Mouse (Mus musculus) cerebellum, postnatal 25 days (tissue): ENCODE results near the gene Ppdpf.
A peak's percentile ranks its signal among the peaks of the same experiment; 100 is the strongest.

Experiments used
- DNase-seq, 2 experiments: peaks; one replicate each; pipeline ENCODE4 v3.0.0; 2021; ENCODE audit warnings: mixed read lengths in 2 of 2

Gene Ppdpf

GRCm38 (mm10) chr2:181219538-181220216 lies 32.6 kb downstream of the Ppdpf start, which contains the start of gene Fndc11:
Gene Fndc11, plus strand, starts transcription at chr2:181220013.
- peak; percentile 70 to 73 for DNase-seq

DNA sequence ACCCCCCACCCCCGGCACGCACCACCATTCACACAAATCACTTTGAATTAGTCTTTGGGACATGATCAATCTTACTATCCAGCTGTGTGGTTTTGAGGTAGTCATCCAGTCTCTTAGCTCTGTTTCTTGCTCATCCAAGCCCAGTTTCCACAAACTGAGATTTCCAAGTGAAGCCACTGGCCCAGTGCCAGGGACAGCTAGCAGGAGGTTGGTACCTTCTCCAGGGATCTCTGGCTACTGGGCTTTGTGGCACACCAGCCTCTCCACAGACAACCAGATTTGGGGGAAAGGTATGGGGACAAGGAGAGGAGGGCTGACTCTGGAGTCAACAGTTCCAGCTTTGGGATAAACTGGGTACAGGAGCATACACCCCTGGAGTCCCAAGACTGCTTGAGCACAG lies 33.3 kb downstream of the Ppdpf start:
- DNase-seq: peak; percentile 45 to 64

DNA sequence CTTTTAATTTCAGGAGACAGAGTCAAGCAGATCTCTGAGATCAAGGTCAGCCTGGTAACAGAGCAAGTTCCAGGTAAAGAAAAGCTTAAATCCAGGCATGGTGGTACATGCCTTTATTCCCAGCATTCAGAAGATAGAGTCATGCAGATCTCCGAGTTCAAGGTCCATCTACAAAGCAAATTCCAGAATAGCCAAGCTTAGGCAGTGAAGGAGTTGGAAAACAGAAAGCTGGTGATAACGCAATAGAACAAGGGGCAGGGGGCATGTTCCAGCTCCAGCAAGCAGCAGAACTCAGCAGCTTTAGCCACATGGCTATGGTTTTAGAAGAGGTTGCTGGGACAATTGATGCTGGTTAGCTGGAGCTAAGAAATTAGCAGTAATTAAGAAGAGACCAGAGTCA lies 37.9 kb downstream of the Ppdpf start:
- DNase-seq: no peak

- DNase-seq: no peak
Measured at GRCm38 (mm10) chr2:181227122-181227521, 40.1 kb downstream of the Ppdpf start.

- DNase-seq: no peak
Measured at GRCm38 (mm10) chr2:181228335-181228734, 41.3 kb downstream of the Ppdpf start.

DNA sequence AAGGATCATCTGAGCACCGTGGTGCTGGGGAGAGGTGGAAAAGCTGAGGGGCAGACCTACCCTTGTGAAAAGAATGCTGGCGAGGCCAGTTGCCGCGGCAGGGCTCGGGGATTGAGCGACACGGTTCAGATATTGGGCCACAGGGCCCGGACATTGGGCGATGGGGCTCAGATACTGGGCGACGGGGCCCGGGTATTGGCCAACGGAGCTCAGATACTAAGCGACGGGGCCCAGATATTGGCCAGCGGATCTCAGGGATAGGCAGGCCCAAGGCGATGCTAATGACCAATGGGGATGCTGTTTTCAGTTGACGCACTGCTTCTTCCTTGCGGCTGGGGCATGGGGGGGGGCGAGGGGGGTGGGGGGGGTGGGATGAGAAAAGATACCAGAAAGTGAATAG lies 44.1 kb downstream of the Ppdpf start:
- peak; percentile 65 to 69 for DNase-seq

- no peak for DNase-seq
Measured at GRCm38 (mm10) chr2:181233443-181233842, 46.4 kb downstream of the Ppdpf start.

DNA sequence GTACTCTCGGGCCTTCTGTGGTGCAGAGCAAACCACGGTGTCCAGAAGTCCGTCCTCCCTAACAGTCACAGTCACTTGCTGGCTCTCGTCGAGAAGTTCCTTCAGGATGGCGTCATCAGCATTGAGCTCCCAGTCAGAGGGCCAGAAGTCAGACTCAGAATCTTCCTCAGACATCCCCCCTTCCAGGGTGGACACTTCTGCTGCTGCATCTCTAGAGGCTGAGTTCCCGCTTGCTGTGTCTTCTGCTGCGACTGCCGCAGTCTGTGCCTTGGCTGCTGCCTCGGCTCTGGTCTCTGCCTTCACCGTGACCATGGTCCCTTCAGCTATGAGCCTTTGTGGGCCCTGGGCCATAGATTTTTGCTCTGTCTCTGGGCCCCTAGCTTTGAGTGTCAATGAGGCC lies 47.6 kb downstream of the Ppdpf start:
- DNase-seq: no peak

GRCm38 (mm10) chr2:181235681-181236566 lies 48.9 kb downstream of the Ppdpf start:
- DNase-seq: no peak

DNA sequence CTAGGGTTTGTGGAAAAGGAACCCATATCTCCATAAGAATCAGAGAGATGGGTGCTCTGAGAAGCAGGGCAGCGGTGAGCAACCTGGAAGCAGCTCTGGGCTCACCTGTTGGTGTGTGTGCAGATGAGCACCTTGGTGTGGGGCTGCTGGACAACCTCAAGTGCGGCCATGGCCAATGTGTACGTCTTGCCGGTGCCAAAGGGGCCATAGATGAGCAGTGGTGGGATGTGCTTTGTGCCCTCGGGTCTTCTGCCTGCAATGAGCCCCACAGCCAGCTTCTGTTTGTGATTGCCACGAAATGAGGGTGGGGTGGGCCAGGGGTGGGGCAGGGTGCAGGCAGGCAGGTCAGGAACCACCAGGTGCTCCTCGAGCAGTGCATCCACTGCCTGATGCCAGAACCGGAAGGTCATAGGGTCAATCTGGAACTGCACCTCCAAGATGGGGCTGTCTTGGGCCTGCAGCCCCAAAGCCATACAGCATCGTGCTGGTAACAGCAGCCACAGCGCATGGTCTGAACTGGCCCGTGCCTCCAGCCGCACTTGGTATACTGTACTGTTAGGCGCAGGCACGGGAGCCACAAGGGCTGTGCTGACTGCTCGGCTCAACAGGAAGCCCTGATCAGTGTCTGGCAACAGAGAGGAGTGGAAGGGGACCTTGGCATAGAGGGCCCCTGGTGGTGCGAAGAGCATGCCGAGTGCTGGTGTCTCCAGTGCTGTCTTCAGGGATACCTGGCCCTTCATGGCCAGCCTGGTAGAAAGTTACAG lies 50.4 kb downstream of the Ppdpf start:
- DNase-seq: no peak

DNA sequence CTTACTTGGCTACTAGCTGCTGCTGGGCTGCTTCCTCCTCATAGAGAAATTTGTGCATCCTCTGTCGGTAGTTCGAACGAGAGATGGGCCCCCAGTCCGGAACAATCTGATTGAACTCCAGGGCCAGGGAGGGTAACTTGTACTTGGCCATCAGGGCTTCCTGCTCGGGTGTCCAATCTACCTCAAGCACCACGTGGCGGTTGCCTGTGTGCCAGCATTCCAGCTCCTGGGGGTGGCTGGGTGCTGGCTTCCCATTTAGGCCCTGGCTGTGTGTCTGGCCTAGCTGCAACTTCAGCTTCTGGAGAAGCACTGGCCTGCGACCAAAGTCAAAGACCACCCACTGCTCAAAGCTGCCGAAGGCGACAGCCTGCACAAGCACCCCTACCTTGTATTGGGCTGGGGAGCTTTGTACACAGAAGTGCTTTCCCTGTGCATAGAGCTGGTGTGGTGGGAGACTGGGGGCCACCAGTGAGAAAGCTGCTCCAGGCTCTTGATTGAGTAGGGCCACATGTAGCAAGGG lies 51.1 kb downstream of the Ppdpf start:
- peak in 1 of 2 experiments; percentile 43 for DNase-seq
